Mouse (Mus musculus): ENCODE results near the gene Olfr1291-ps1.

Olfr1291-ps1 gene

GRCm38 (mm10) chr2:111496880-111497279, at the start of gene Olfr1291-ps1:
Gene Olfr1291-ps1, plus strand, starts transcription at chr2:111497180.
- no peak for DNase-seq (ENCODE audit: low spot score in 2 of 2)

- DNase-seq (ENCODE audit: low spot score in 2 of 2) = no peak
Observed at GRCm38 (mm10) chr2:111448842-111449241, 48.1 kb upstream of the Olfr1291-ps1 start, which contains the start of gene Olfr1287. Gene Olfr1287, plus strand, starts transcription at chr2:111449142.

GRCm38 (mm10) chr2:111473801-111474200, 23.2 kb upstream of the Olfr1291-ps1 start, which contains the start of gene Olfr1288:
Gene Olfr1288, plus strand, starts transcription at chr2:111474101.
- DNase-seq (ENCODE audit: low spot score in 2 of 2) = no peak

GRCm38 (mm10) chr2:111480519-111480918, 16.5 kb upstream of the Olfr1291-ps1 start, which contains the start of gene Olfr1289:
Gene Olfr1289, plus strand, starts transcription at chr2:111480819.
- no peak for DNase-seq (ENCODE audit: low spot score in 2 of 2)

GRCm38 (mm10) chr2:111493729-111494128, 3.3 kb upstream of the Olfr1291-ps1 start, which contains the start of gene Olfr1290:
Gene Olfr1290, minus strand, starts transcription at chr2:111493829.
- no peak for DNase-seq (ENCODE audit: low spot score in 2 of 2)

GRCm38 (mm10) chr2:111517451-111517850, 20.5 kb downstream of the Olfr1291-ps1 start:
- DNase-seq (ENCODE audit: low spot score in 2 of 2) = peak in 1 of 2 experiments; percentile 53

GRCm38 (mm10) chr2:111524903-111525302, 27.9 kb downstream of the Olfr1291-ps1 start, which contains the start of gene Olfr1293-ps:
Gene Olfr1293-ps, plus strand, starts transcription at chr2:111525203.
- no peak for DNase-seq (ENCODE audit: low spot score in 2 of 2)

GRCm38 (mm10) chr2:111540191-111540590, 43.2 kb downstream of the Olfr1291-ps1 start, which contains the start of gene Olfr1294:
Gene Olfr1294, minus strand, starts transcription at chr2:111540291.
- no peak for DNase-seq (ENCODE audit: low spot score in 2 of 2)

Data from spleen, postnatal 4 days (tissue).